Mouse (Mus musculus): ENCODE measurements at regions not wholly inside any gene's neighbourhood (a gene's known extent, or its start where the extent isn't known, plus 50 kb on each side); places are given as distances from the start of the nearest gene placed in this dataset.

DNA sequence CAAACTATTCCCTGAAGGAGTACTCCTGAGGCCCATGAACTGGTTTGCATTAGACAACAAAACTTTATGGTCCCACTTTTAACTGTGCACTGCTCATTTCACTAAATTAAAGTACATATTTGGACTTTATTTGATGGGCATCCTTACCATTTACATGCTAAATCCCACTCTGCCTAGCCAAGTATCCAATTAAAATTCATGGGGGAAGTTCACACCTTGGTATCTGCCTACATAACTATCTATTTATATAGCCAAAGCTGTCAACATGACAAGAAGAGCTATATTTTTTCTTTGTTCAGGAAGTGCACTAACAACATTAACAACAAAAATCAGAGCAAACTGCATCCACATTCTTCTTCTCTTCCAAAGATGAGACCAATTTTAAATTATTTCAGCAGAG lies 317.7 kb upstream of the Nwd2 start:
- ATAC-seq (ENCODE audit: insufficient read depth), result no peak

DNA sequence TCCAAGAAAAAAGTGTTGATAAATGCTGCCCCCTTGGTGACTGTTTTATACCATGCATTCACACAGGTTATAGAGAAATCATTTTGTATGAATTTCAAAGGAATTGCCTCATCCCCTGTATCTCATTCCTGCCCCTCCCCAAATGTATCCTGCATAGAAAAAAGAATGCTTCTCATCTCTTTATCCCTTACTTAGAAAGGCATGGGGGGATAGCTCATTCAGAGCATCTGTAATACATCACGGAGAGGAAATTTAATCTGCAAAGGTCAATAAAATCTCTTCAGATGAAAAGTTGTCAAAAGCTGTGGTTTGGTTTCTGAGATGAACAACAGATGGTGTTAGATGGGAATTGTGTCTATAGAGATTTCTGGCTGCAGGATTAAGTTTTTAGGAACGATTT lies 297.8 kb upstream of the Nwd2 start:
- 48% methylated on average over 2 of the region's 2 CpGs for WGBS (ENCODE audit: insufficient replicate concordance)
- ATAC-seq (ENCODE audit: insufficient read depth), result no peak
- no peak for DNase-seq (ENCODE audit: low read depth in 3 of 3, low spot score in 3 of 3)
- Histone ChIP-seq H3K9me3 (ENCODE audit: control insufficient read depth, low read length) (no peaks in the 10 kb centered on the region), H3K4me1 (replicated peaks; ENCODE audit: control insufficient read depth in 2 of 2, insufficient read depth in 2 of 2, low read length in 1 of 2) (no peaks in the 10 kb centered on the region), H3K27me3 (ENCODE audit: control insufficient read depth, insufficient read depth, low read length) (no peaks in the 10 kb centered on the region), H3K9ac (replicated peaks) (no peak overlapping the region), H3K36me3 (replicated peaks; ENCODE audit: control insufficient read depth, insufficient read depth, low read depth) (no peaks in the 10 kb centered on the region), H3K27ac (no peak overlapping the region), H3K4me3 (ENCODE audit: insufficient read depth in 1 of 2, low read depth in 2 of 2, low read length in 2 of 2) (no peak overlapping the region), H3K4me2 (ENCODE audit: low read depth) (no peak overlapping the region)
- TF ChIP-seq CTCF (IDR thresholded peaks at IDR 0.05; ENCODE audit: low read depth) (no peak), EP300 (IDR thresholded peaks at IDR 0.05; ENCODE audit: low read depth) (no peak)

More for the DNA sequence above, 317.7 kb upstream of the Nwd2 start:
- no peak overlapping the region for H3K4me2 ChIP-seq (ENCODE audit: low read depth)
- no peak for DNase-seq (ENCODE audit: low read depth in 3 of 3, low spot score in 3 of 3)
- no peaks in the 10 kb centered on the region for H3K4me1 ChIP-seq (replicated peaks; ENCODE audit: control insufficient read depth in 2 of 2, insufficient read depth in 2 of 2, low read length in 1 of 2)
- H3K36me3 ChIP-seq (replicated peaks; ENCODE audit: control insufficient read depth, insufficient read depth, low read depth), result no peaks in the 10 kb centered on the region
- H3K9ac ChIP-seq (replicated peaks), result no peak overlapping the region
- TF ChIP-seq CTCF (IDR thresholded peaks at IDR 0.05; ENCODE audit: low read depth) (no peak), EP300 (IDR thresholded peaks at IDR 0.05; ENCODE audit: low read depth) (no peak)
- H3K9me3 ChIP-seq (ENCODE audit: control insufficient read depth, low read length), result no peaks in the 10 kb centered on the region
- no peaks in the 10 kb centered on the region for H3K27me3 ChIP-seq (ENCODE audit: control insufficient read depth, insufficient read depth, low read length)
- no peak overlapping the region for H3K27ac ChIP-seq
- H3K4me3 ChIP-seq (ENCODE audit: insufficient read depth in 1 of 2, low read depth in 2 of 2, low read length in 2 of 2), result no peak overlapping the region

DNA sequence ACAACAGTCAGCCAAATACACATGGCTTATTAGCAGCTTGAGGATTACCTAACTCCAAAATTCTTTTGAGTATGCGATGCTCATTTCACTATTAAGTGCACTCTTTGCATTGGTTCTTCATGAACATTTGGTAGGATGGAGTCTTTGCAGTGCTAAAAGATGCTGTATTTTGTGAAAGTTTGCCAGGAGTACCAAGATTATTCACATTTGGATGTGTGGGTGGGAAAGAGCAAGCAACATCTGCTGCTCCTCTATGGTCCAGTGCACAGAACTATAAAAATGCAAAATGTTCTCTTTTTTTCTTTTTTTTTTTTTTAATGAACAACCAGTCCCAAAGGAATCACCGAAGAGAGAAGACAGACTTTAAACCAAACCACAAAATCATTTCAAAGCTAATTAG lies 256.9 kb upstream of the Nwd2 start:
- no peak for TF ChIP-seq EP300 (IDR thresholded peaks at IDR 0.05; ENCODE audit: low read depth)
- TF ChIP-seq CTCF (IDR thresholded peaks at IDR 0.05; ENCODE audit: low read depth), result no peak
- no peaks in the 10 kb centered on the region for H3K4me1 ChIP-seq (replicated peaks; ENCODE audit: control insufficient read depth in 2 of 2, insufficient read depth in 2 of 2, low read length in 1 of 2)
- H3K36me3 ChIP-seq (replicated peaks; ENCODE audit: control insufficient read depth, insufficient read depth, low read depth), result no peaks in the 10 kb centered on the region
- ATAC-seq (ENCODE audit: insufficient read depth) (no peak), DNase-seq (ENCODE audit: low read depth in 3 of 3, low spot score in 3 of 3) (no peak)
- no peaks in the 10 kb centered on the region for H3K27me3 ChIP-seq (ENCODE audit: control insufficient read depth, insufficient read depth, low read length)
- no peaks in the 10 kb centered on the region for H3K9me3 ChIP-seq (ENCODE audit: control insufficient read depth, low read length)
- WGBS (ENCODE audit: insufficient replicate concordance), result 78% methylated on average over 2 of the region's 2 CpGs
- H3K4me3 ChIP-seq (ENCODE audit: insufficient read depth in 1 of 2, low read depth in 2 of 2, low read length in 2 of 2), result no peak overlapping the region
- no peak overlapping the region for H3K9ac ChIP-seq (replicated peaks)
- H3K27ac ChIP-seq, result no peak overlapping the region
- no peak overlapping the region for H3K4me2 ChIP-seq (ENCODE audit: low read depth)

DNA sequence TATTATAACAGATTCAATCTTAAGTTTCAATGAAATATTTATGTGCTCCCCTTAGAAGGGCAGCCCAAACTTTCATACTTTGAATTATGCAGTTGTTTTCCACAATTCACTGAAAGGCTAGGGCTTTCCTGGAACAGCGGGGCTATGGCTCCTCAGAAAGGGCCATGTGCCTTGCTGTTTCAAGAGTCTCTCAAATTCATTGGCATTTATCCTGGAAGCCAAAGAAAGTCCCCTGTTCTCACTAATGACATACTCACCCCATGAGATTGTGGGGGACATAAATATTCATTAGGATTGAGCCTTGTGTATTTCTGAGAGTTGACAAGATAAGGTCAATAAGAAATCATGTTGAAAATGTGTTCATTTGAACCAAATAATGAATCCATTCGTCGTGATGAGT lies 250.9 kb upstream of the Nwd2 start:
- WGBS (ENCODE audit: insufficient replicate concordance), result 40% methylated on average over 3 of the region's 3 CpGs

DNA sequence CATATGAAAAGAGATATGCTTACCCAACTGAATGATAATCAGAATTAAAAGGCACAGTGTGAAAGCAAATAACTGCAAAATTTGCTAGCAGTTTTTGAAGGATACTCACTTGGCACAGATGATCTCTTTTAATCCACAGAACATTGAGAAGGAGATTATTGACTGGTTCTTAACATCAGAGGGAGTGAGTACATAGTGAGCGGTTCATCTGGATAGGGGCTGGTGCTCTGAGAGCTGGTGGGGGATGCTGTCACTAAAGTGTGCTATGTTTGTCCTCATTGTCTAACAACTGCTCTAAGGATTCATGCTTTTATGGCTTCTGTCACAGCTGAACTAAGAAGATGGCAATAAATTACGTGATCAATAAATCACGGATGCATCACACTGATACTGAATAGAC lies 218.7 kb upstream of the Nwd2 start:
- TF ChIP-seq EP300 (IDR thresholded peaks at IDR 0.05; ENCODE audit: low read depth) (no peak), CTCF (IDR thresholded peaks at IDR 0.05; ENCODE audit: low read depth) (no peak)
- 72% methylated on average over 3 of the region's 3 CpGs for WGBS (ENCODE audit: insufficient replicate concordance)
- Histone ChIP-seq H3K4me3 (ENCODE audit: insufficient read depth in 1 of 2, low read depth in 2 of 2, low read length in 2 of 2) (no peak overlapping the region), H3K27ac (no peak overlapping the region), H3K4me1 (replicated peaks; ENCODE audit: control insufficient read depth in 2 of 2, insufficient read depth in 2 of 2, low read length in 1 of 2) (no peaks in the 10 kb centered on the region), H3K9ac (replicated peaks) (no peak overlapping the region), H3K27me3 (ENCODE audit: control insufficient read depth, insufficient read depth, low read length) (no peaks in the 10 kb centered on the region), H3K36me3 (replicated peaks; ENCODE audit: control insufficient read depth, insufficient read depth, low read depth) (no peaks in the 10 kb centered on the region), H3K4me2 (ENCODE audit: low read depth) (no peak overlapping the region), H3K9me3 (ENCODE audit: control insufficient read depth, low read length) (no peaks in the 10 kb centered on the region)
- DNase-seq (ENCODE audit: low read depth in 3 of 3, low spot score in 3 of 3) (no peak), ATAC-seq (ENCODE audit: insufficient read depth) (no peak)

More for the DNA sequence above, 250.9 kb upstream of the Nwd2 start:
- Histone ChIP-seq H3K27me3 (ENCODE audit: control insufficient read depth, insufficient read depth, low read length) (no peaks in the 10 kb centered on the region), H3K4me2 (ENCODE audit: low read depth) (no peak overlapping the region), H3K9ac (replicated peaks) (no peak overlapping the region), H3K4me3 (ENCODE audit: insufficient read depth in 1 of 2, low read depth in 2 of 2, low read length in 2 of 2) (no peak overlapping the region), H3K36me3 (replicated peaks; ENCODE audit: control insufficient read depth, insufficient read depth, low read depth) (no peaks in the 10 kb centered on the region), H3K9me3 (ENCODE audit: control insufficient read depth, low read length) (no peaks in the 10 kb centered on the region), H3K4me1 (replicated peaks; ENCODE audit: control insufficient read depth in 2 of 2, insufficient read depth in 2 of 2, low read length in 1 of 2) (no peaks in the 10 kb centered on the region), H3K27ac (no peak overlapping the region)
- ATAC-seq (ENCODE audit: insufficient read depth) (no peak), DNase-seq (ENCODE audit: low read depth in 3 of 3, low spot score in 3 of 3) (no peak)
- TF ChIP-seq CTCF (IDR thresholded peaks at IDR 0.05; ENCODE audit: low read depth) (no peak), EP300 (IDR thresholded peaks at IDR 0.05; ENCODE audit: low read depth) (no peak)

DNA sequence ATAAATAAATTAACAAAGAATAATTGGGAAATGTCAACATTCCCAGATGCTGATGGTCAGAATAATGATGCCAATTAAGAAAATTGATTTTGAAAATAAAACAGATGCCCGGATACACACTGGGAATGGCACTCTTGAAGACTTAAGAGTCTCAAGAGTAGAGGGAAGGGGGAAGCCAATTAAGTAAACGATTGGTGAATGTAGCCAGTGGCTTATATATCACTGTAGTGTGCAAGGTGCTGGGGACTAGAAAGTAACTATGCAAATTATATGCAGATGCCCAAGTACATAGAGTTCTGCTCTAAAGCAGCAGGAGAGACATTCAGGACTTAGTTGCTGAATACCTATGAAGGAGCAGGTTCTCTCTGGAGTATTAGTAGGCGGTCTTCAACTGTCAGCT lies 204.5 kb upstream of the Nwd2 start:
- no peak overlapping the region for H3K4me3 ChIP-seq (ENCODE audit: insufficient read depth in 1 of 2, low read depth in 2 of 2, low read length in 2 of 2)
- H3K36me3 ChIP-seq (replicated peaks; ENCODE audit: control insufficient read depth, insufficient read depth, low read depth), result no peaks in the 10 kb centered on the region
- H3K27me3 ChIP-seq (ENCODE audit: control insufficient read depth, insufficient read depth, low read length), result no peaks in the 10 kb centered on the region
- no peak for TF ChIP-seq EP300 (IDR thresholded peaks at IDR 0.05; ENCODE audit: low read depth)
- no peak for TF ChIP-seq CTCF (IDR thresholded peaks at IDR 0.05; ENCODE audit: low read depth)
- no peaks in the 10 kb centered on the region for H3K9me3 ChIP-seq (ENCODE audit: control insufficient read depth, low read length)
- H3K4me2 ChIP-seq (ENCODE audit: low read depth), result no peak overlapping the region
- no peak for ATAC-seq (ENCODE audit: insufficient read depth)
- WGBS (ENCODE audit: insufficient replicate concordance), result 39% methylated on average over 3 of the region's 3 CpGs
- no peak overlapping the region for H3K27ac ChIP-seq
- H3K9ac ChIP-seq (replicated peaks), result no peak overlapping the region
- no peaks in the 10 kb centered on the region for H3K4me1 ChIP-seq (replicated peaks; ENCODE audit: control insufficient read depth in 2 of 2, insufficient read depth in 2 of 2, low read length in 1 of 2)
- DNase-seq (ENCODE audit: low read depth in 3 of 3, low spot score in 3 of 3), result no peak

Measured in liver, embryonic 14.5 days (tissue).